Mouse (Mus musculus): ENCODE data around the gene Arg1.
A peak's percentile ranks its signal among the peaks of the same experiment; 100 is the strongest.

The Arg1 gene

GRCm38 (mm10) chr10:24911199-24911598 is 16.1 kb downstream of the Arg1 start:
- peak; percentile 9 for DNase-seq

- DNase-seq, result no peak
These were observed 21.7 kb downstream of the Arg1 start for GRCm38 (mm10) chr10:24905627-24906026.

DNA sequence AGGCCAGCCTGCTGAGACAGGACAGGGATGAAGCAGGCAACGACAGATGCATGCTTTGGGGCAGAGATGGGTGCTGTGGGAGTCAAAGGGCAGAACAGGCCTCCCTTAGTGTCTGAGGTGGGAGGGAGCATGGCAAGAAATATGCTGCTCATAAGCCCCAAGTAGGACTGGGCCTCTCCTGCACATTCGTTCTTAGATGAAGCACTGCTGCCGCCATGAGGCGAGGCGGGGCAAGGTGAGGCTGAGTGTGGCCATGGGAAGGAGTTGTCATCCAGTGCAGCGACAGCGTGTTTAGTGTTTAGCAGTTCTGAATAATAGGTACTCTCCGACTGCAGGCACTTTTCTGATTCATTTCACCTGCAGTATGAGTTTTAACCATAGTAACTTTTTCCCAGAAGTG is 31.4 kb downstream of the Arg1 start:
- DNase-seq, result no peak

DNA sequence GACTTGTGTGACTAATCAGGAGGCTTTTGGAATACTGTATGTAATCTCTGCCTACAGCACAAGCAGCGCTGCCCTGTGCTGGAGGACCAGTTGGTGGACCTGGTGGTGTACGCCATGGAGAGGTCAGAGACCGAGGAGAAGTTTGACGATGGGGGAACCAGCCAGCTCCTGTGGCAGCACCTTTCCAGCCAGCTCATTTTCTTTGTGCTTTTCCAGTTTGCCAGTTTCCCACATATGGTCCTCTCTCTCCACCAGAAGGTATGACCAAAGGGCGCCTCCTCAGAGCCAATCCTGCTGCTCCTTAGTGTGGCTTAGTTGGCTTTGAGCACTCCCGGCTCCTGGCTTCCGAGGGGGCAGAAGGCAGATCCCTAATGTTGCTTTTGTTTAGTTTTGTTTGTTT is 38.9 kb downstream of the Arg1 start:
- DNase-seq, result no peak

DNA sequence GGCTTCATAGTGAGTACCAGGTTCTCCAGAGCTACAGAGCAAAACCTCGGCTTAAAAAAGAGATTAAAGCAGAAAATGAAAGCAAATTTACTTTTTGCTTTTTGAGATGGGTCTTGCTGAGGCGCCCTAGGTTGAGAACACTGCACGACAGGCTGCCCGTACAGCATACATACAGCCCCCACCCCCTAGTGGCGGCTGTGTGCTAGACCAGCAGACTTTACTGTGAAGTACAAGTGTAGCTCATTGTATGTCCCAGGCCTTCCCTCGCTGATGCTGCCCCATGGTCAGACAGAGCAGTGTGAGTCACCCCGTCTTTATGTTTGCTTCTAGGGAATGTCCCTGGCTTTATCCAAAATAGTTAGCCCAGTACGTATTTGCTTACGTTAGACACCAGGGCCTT is 41.3 kb downstream of the Arg1 start:
- peak; percentile 17 for DNase-seq

- DNase-seq, result peak; percentile 19
These were observed 53.7 kb downstream of the Arg1 start for GRCm38 (mm10) chr10:24873624-24874023.

- peak; percentile 95 for DNase-seq
These were observed 57.5 kb downstream of the Arg1 start, which contains the start of gene Med23 for GRCm38 (mm10) chr10:24869760-24870290. Gene Med23, plus strand, starts transcription at chr10:24869986.

Measured in liver (tissue).